Mouse (Mus musculus): Measurements from ENCODE around the gene Slc22a21.

The Slc22a21 gene

GRCm38 (mm10) chr11:53903781-53904533, 76.2 kb downstream of the Slc22a21 start:
- no peak for DNase-seq (ENCODE audit: low read depth, low spot score)

GRCm38 (mm10) chr11:53902741-53903140, 77.4 kb downstream of the Slc22a21 start:
- DNase-seq (ENCODE audit: low read depth, low spot score): no peak

GRCm38 (mm10) chr11:53900991-53901390, 79.1 kb downstream of the Slc22a21 start:
- no peak for DNase-seq (ENCODE audit: low read depth, low spot score)

DNA sequence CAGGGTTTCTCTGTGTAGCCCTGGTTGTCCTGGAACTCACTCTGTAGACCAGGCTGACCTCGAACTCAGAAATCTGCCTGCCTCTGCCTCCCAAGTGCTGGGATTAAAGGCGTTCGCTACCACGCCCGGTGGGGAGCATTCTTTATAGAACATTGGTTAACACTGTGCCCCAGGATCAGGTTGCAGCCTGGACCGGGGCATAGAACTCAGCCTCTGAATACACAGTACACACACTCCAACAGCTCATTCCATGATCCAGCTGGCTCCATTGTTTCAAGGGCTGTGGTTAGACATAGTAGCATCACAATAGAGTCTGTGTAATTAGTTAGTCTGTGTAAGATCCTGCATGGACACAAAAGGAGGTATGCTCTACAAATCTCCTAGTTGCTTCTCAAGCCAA, 80.2 kb downstream of the Slc22a21 start:
- no peak for DNase-seq (ENCODE audit: low read depth, low spot score)

All from c-Kit-negative CD71-positive TER-119-positive erythroid progenitor cells, embryonic 14.5 days (primary cell).